Mouse (Mus musculus): ENCODE measurements around the gene Onecut3.

Gene Onecut3

DNA sequence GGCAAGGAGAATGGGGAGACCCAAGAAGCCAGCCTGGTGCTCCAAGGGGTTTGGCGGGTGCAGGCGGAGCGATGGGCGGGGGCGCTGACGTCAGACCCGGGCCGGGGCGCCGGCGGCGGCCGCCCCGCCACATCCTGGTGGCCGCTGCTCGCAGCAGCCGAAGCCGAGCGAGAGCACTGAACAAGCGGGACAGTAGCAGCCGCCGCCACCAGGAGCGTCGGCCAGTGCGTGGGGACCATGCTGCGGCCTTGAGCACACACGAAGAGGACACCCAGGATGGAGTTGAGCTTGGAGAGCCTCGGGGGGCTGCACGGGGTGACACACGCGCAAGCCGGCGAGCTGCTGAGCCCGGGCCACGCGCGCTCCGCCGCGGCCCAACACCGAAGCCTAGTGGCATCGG is at the start of gene Onecut3:
TSS of gene Onecut3 (plus strand) at position 104 of the 400 bp plus-strand sequence.
- no peak for DNase-seq (ENCODE audit: low read depth, low spot score)

- no peak for DNase-seq (ENCODE audit: low read depth, low spot score)
Measured at GRCm38 (mm10) chr10:80445052-80445451, 49.6 kb upstream of the Onecut3 start.

GRCm38 (mm10) chr10:80445898-80446601 is 48.6 kb upstream of the Onecut3 start:
- peak; percentile 21 for DNase-seq (ENCODE audit: low read depth, low spot score)

DNA sequence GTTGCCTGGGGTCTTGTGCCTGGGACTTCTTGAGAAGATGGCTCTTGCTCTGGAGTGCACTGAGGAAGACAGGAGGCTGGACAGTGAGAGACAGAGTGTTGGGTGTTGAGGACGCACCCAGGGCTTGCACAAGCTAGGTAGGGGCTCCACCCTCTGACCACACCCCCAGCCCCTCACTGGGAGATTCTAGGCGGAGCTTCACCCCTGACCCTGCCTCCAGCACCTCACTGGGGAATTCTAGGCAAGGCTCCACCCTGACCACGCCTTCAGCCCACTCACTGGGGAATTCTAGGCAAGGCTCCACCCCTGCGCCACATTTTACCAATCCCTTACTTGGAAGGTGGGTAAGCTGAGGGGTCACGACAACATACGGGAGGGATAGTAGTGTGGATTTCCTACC is 44.0 kb upstream of the Onecut3 start:
- DNase-seq (ENCODE audit: low read depth, low spot score) = no peak

DNA sequence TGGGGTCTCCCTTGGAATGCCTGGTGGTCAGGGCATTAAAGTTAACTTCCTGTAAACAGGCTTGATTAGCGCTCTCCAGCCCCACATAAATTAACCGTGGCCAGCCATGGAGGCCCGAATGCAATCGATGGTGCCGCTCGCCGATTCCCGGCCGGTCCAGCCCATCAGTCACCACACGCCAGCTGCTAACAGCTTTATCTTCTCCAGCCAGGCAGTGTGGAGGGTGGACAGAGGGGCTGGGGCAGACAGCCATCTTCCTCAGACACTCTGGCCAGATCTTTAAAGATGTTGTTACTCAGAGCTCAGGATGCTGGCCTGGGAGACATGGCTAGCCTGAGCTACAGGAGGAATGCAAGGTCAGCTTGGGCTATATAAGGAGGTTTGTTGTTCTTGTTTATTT is 41.0 kb upstream of the Onecut3 start:
- no peak for DNase-seq (ENCODE audit: low read depth, low spot score)

DNA sequence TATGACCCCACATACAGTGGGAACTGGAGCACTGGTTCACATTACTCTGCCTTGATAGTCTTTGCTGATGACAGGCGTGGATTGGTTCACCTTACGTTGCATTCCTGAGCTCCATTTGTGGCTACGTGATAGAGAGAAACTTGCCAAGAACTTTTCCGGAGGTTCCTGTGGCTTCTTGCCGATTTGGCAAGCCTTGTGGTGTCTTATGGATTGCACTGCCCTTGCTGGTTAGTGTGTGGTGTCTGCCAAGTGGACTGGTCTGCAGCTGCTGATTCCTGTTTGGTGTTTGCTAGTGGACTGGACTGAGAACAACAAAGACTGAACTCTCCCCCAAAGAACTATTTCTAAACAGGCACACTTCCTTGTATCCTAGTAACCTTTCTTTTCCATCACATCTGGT is 39.9 kb upstream of the Onecut3 start:
- DNase-seq (ENCODE audit: low read depth, low spot score) = no peak

- DNase-seq (ENCODE audit: low read depth, low spot score) = no peak
Measured at GRCm38 (mm10) chr10:80455697-80456096, 38.9 kb upstream of the Onecut3 start.

- no peak for DNase-seq (ENCODE audit: low read depth, low spot score)
Measured at GRCm38 (mm10) chr10:80459236-80459635, 35.4 kb upstream of the Onecut3 start.

DNA sequence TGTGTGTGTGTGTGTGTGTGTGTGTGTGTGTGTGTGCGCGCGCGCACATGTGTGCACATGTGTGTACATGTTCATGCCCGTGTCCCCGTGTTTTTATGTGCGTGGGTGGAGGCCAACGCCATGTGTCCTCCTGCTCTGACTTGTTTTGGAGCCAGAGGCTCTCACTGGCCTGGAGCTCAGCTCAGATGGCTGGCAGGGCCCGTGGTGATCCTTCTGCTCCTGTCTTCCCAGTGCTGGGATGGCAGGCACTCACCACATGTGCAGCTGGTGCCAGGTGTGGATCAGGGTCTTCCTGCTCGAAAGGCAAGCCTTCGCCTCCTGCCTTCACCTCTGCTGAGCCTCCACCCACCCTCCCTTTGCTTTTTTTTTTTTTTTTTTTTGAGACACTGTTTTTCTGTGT is 35.0 kb upstream of the Onecut3 start:
- DNase-seq (ENCODE audit: low read depth, low spot score) = no peak

GRCm38 (mm10) chr10:80460324-80460723 is 34.3 kb upstream of the Onecut3 start:
- no peak for DNase-seq (ENCODE audit: low read depth, low spot score)

DNA sequence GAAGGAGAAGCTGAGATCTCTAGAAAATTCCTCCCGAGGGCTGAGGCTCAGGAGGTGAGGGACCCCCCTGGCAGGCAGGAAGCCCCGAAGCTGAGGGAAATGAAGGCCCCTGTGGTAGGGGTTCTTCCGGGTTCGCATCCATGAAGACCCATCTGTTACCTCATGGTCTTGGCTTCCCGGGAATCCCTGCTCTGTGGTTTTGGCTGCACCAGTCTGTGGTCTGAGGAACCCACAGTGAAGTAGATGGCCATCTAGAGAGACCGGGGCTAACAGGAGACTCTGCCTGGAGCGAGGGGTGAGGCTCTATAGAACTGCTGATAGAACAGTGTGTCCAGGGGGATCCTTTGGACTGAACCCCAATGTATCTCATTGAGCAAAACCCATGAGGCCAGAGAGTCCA is 33.3 kb upstream of the Onecut3 start:
- no peak for DNase-seq (ENCODE audit: low read depth, low spot score)

GRCm38 (mm10) chr10:80464381-80465035 is 30.1 kb upstream of the Onecut3 start:
- no peak for DNase-seq (ENCODE audit: low read depth, low spot score)

DNA sequence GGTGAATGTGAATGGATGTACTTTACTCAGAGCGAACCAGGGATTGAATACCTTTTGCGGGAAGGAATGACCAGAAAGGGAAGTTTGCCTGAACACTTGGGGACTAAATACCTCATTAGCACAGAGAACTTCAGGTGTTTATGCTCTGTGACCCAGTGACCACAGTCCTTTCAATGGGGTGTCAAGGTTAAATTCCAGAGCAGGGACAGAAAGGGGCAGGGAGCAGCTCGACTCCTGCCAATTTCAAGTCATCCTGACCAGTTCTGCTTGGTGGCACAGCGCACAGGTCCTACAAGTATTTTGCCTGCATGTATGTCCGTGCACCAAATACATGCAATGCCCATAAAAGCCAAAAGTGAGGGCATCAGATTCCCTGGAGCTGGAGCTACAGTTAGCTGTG is 29.6 kb upstream of the Onecut3 start:
- no peak for DNase-seq (ENCODE audit: low read depth, low spot score)

GRCm38 (mm10) chr10:80475290-80475959 is 19.2 kb upstream of the Onecut3 start:
- peak; percentile 29 for DNase-seq (ENCODE audit: low read depth, low spot score)

GRCm38 (mm10) chr10:80478531-80478930 is 16.1 kb upstream of the Onecut3 start:
- DNase-seq (ENCODE audit: low read depth, low spot score) = no peak

- no peak for DNase-seq (ENCODE audit: low read depth, low spot score)
Measured at GRCm38 (mm10) chr10:80481002-80481401, 13.6 kb upstream of the Onecut3 start.

- no peak for DNase-seq (ENCODE audit: low read depth, low spot score)
Measured at GRCm38 (mm10) chr10:80486862-80487379, 7.7 kb upstream of the Onecut3 start.

DNA sequence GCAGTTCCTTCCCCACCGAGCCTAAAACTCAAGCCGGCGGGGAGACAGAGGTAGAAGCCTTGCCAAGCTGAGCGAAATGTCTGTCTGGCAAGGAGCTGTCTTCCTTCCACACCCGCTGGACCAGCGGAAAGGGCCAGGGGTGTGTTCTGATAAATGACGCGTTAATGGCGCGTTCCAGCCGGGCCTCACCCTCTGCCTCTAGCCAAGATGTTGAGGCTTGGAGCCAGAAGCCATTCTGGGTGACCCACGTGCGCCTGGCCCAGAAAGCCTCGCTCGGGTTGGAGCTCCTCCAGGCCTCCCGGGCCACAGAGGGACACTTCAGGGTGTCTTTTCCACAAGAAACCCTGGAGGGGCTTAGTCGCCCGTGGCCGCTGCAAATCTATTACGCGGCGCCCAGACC is 4.6 kb upstream of the Onecut3 start:
- DNase-seq (ENCODE audit: low read depth, low spot score) = no peak

DNA sequence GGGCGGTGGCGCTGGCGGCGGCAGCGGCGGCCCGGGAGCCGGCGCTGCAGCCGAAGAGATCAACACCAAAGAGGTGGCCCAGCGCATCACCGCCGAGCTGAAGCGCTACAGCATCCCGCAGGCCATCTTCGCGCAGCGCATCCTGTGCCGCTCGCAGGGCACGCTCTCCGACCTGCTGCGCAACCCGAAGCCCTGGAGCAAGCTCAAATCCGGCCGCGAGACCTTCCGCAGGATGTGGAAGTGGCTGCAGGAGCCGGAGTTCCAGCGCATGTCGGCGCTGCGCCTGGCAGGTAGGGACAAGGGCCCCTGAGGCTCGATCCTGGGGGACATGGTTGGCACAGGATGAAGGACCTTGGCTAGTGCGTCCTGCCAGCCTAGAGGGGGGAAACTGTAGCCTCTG is 1.3 kb downstream of the Onecut3 start:
- DNase-seq (ENCODE audit: low read depth, low spot score) = no peak

GRCm38 (mm10) chr10:80496421-80496820 is 1.8 kb downstream of the Onecut3 start:
- DNase-seq (ENCODE audit: low read depth, low spot score) = no peak

DNA sequence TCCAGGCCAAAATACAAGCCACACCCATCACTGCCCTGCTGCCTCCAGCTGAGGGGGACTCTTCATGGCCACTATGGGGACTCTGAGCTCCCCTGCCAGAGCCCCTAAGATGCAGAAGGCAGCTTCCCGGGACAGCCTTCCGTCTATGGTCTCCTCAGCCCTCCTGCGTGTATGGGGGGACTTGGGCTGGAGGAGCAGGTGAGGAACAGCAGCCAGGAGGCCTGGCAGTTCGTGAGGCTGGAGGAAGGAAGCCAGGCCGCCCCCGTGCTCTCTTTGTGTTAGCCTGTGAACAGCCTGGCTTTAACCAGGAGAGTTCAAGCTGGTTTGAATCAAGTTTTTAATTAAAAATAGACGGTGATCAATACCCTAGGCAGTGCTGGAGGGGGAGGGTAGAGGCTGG is 7.7 kb downstream of the Onecut3 start:
- no peak for DNase-seq (ENCODE audit: low read depth, low spot score)

GRCm38 (mm10) chr10:80502819-80503314 is 8.2 kb downstream of the Onecut3 start:
- DNase-seq (ENCODE audit: low read depth, low spot score) = no peak

Data from telencephalon, adult 2 months (tissue).